Mouse (Mus musculus): ENCODE results near the gene Atg10.

GRCm38 (mm10) chr13:91178428-91179160, 45.2 kb downstream of the Atg10 start:
- no peak for TF ChIP-seq CTCF (IDR thresholded peaks at IDR 0.05; ENCODE audit: low read depth)
- TF ChIP-seq EP300 (IDR thresholded peaks at IDR 0.05; ENCODE audit: low read depth) = no peak

Data from heart, postnatal 0 days (tissue).